Mouse (Mus musculus): ENCODE results near the gene Sncb. TPM values are rescaled to one million over a fixed set of nuclear protein-coding genes. Genes with fewer than 3 reads are reported as not detected.
A peak's percentile ranks its signal among the peaks of the same experiment; 100 is the strongest.

Gene Sncb
- polyA plus RNA-seq, 1 experiment from 2014 or later, result 95.2 TPM

DNA sequence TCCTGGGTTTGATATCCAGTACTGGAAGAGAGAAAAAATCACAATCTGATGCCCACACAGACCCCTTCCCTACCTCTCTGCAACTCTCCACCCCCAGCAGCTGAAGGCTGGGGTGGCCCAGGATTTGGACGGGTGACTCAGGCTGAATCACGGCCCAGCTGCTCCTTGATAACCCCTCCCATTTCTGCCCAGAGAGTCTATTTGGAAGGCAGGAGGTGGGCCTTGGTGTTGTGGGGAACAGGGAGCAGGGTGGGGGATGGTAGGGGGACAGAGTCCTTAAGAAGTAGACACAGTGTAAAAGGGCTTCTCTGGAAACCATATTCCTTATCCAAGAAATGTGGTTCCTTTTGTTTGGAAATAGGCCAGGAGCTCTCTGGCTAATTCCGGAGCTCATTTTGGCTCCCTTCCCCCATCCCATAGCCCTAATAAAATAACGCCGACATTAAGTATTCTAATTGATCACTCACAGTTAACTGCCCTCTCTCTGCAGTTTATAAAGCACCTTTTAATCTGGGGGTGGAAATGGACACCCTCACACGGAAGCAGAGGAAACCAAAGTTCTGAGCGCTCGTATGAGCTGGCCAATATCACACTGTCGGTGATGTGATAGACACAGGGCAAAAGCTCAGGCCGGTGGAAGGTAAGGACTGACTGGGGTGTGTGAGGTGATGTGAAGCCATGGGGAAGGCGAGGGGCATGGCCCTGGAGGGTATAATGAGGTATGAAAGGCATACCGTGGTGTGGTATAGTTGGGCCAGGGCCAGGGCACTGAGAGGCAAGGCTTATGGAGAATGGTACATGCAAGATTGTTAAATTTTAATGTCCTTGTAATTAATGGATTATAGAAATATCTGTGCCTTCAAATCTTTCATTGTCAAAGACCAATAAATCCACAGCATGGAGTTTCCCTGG is 12.0 kb downstream of the Sncb start:
- no peak overlapping the region for H3K4me2 ChIP-seq
- H3K4me1 ChIP-seq (replicated peaks), result peaks cover 65% of the 10 kb centered on the region
- H3K27me3 ChIP-seq, result no peaks in the 10 kb centered on the region
- 38% methylated on average over 12 of the region's 12 CpGs for WGBS
- H3K9ac ChIP-seq, result no peak overlapping the region
- no peaks in the 10 kb centered on the region for H3K9me3 ChIP-seq
- H3K27ac ChIP-seq (replicated peaks), result peak overlapping the region; percentile 61; the same call in 1 of the 2 replicates
- ATAC-seq (ENCODE audit: low FRiP score, low read depth), result no peak
- H3K36me3 ChIP-seq, result no peaks in the 10 kb centered on the region
- no peak overlapping the region for H3K4me3 ChIP-seq

DNA sequence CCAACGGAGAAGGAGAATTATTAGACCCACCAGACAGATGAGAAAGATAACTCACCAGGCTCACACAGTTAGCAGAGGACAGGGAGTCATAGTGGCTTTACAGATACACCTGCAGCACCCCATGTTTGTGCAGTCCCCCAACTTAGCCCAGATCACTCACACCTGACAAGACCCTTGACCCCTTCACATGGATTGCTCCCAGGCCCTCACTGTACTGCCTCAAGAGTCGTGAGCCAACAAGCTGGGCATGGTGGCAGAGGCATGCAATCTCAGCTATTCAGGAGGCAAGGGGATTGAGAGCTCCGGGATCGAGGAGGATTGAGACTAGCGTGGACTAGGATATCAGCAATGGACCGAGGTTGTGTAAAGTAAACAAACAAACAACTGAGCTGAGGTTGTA is 12.7 kb downstream of the Sncb start:
- Histone ChIP-seq H3K27me3 (no peaks in the 10 kb centered on the region), H3K9ac (no peak overlapping the region), H3K27ac (replicated peaks) (no peak overlapping the region), H3K4me1 (replicated peaks) (peaks cover 60% of the 10 kb centered on the region), H3K36me3 (no peaks in the 10 kb centered on the region), H3K4me2 (no peak overlapping the region), H3K9me3 (no peaks in the 10 kb centered on the region), H3K4me3 (no peak overlapping the region)
- no peak for ATAC-seq (ENCODE audit: low FRiP score, low read depth)
- WGBS, result 71% methylated on average over 6 of the region's 6 CpGs

GRCm38 (mm10) chr13:54752656-54753055 is 13.7 kb downstream of the Sncb start:
- WGBS, result 57% methylated on average over 10 of the region's 10 CpGs

GRCm38 (mm10) chr13:54750699-54751098 is 15.7 kb downstream of the Sncb start:
- Histone ChIP-seq H3K4me3 (no peak overlapping the region; the same call in 1 of the 2 replicates), H3K4me2 (peak overlapping the region; percentile 84; the same call in 1 of the 2 replicates), H3K27ac (replicated peaks) (no peak overlapping the region), H3K9me3 (no peaks in the 10 kb centered on the region), H3K9ac (no peak overlapping the region), H3K27me3 (no peaks in the 10 kb centered on the region), H3K4me1 (replicated peaks) (peaks cover 68% of the 10 kb centered on the region), H3K36me3 (no peaks in the 10 kb centered on the region)
- 7% methylated on average over 8 of the region's 8 CpGs for WGBS
- ATAC-seq (ENCODE audit: low FRiP score, low read depth), result no peak

More at GRCm38 (mm10) chr13:54752656-54753055, 13.7 kb downstream of the Sncb start:
- no peak for ATAC-seq (ENCODE audit: low FRiP score, low read depth)
- Histone ChIP-seq H3K27me3 (no peaks in the 10 kb centered on the region), H3K27ac (replicated peaks) (no peak overlapping the region), H3K9ac (no peak overlapping the region), H3K4me1 (replicated peaks) (peaks cover 67% of the 10 kb centered on the region), H3K9me3 (no peaks in the 10 kb centered on the region), H3K4me3 (no peak overlapping the region), H3K4me2 (no peak overlapping the region), H3K36me3 (no peaks in the 10 kb centered on the region)

DNA sequence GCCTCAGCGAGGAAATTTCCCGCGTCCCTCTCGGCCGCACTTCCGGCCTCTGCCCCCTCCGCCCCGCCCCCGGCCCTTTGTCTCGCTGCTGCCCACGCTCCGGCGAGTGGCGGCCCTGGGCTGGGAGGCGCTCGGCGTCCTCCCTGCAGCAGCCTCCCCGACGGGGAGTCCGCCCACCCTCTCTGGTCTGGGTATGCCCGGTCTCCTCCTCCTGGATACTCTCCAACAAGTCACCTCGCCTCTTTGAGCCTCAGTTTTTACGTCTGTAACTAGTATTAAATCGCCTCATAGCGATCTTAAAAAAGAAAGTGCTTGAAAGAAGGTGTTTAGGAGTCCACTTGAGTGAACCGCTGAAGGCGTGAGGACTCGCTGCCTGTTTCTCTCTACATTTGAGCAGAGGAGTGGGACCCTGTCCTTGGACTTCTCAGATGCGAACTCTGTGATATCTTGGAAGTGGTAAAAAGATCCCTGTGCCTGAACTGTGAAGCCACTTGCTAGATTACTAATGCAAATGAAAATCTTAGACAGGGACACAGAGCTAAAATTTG is 16.5 kb downstream of the Sncb start, which contains the start of gene Gprin1:
Gprin1 (minus strand) TSS at position 11 of the 548 bp plus-strand sequence.
- H3K4me1 ChIP-seq (replicated peaks), result peaks cover 68% of the 10 kb centered on the region
- H3K36me3 ChIP-seq, result peaks cover 2% of the 10 kb centered on the region; the same call in 1 of the 2 replicates
- ATAC-seq (ENCODE audit: low FRiP score, low read depth), result peak; percentile 69; the same call in 1 of the 2 replicates
- peak within 1 kb of the TSS; percentile 63 for H3K4me3 ChIP-seq
- 2% methylated on average over 29 of the region's 29 CpGs for WGBS
- peak within 1 kb of the TSS; percentile 95 for H3K27ac ChIP-seq (replicated peaks)
- H3K27me3 ChIP-seq, result no peaks in the 10 kb centered on the region
- no peaks in the 10 kb centered on the region for H3K9me3 ChIP-seq
- peak within 1 kb of the TSS; percentile 84 for H3K4me2 ChIP-seq
- peak within 1 kb of the TSS; percentile 70 for H3K9ac ChIP-seq

DNA sequence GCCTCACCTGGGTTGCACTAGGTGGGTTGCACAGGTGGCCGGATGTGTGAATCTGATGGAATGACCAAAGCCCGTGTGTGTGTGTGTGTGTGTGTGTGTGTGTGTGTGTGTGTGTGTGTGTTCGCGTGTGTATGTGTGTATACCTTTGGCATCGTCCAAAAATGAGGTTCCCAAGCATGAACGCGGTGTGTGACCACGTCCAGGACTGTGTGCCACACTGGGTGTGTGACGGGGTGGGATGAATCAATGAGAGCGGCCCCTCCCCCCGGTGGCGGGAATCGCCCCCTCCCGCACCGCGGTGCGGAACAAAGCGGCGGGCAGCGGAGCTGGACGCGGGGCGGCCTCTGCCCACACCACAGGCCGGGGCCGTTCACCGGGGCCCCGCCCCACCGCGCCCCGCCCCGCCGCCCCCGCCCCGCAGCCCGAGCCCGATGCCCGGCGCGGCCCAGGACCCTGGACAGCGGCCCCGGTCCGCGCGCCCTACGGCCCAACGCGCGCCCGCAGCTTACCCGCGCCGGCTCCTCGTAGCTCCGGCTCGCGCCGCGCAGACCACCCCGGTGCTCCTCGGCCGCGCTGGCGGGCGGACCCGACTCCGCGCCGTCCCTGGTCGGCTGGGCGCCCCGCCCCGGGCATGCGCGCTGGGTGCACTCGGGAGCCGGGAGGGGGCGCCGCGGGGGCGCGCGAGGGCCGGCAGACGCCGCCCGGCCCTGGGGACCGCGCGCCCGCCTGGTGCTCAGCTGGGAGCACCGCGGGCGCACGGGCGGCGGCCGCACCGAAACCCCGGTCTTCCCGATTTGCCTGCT is 17.1 kb downstream of the Sncb start:
- H3K36me3 ChIP-seq, result peaks cover 3% of the 10 kb centered on the region; the same call in 1 of the 2 replicates
- peak overlapping the region; percentile 84 for H3K4me2 ChIP-seq
- ATAC-seq (ENCODE audit: low FRiP score, low read depth), result peak; percentile 86
- H3K4me3 ChIP-seq, result peak overlapping the region; percentile 63
- H3K9me3 ChIP-seq, result no peaks in the 10 kb centered on the region
- H3K4me1 ChIP-seq (replicated peaks), result peaks cover 65% of the 10 kb centered on the region
- WGBS, result 2% methylated on average over 35 of the region's 100 CpGs
- H3K9ac ChIP-seq, result peak overlapping the region; percentile 70
- H3K27ac ChIP-seq (replicated peaks), result peak overlapping the region; percentile 95
- no peaks in the 10 kb centered on the region for H3K27me3 ChIP-seq

GRCm38 (mm10) chr13:54748721-54749060 is 17.7 kb downstream of the Sncb start:
- ATAC-seq (ENCODE audit: low FRiP score, low read depth), result peak; percentile 36; the same call in 1 of the 2 replicates
- H3K36me3 ChIP-seq, result peaks cover 3% of the 10 kb centered on the region; the same call in 1 of the 2 replicates
- H3K4me3 ChIP-seq, result peak overlapping the region; percentile 63
- H3K9ac ChIP-seq, result peak overlapping the region; percentile 70
- H3K4me2 ChIP-seq, result peak overlapping the region; percentile 84
- 22% methylated on average over 10 of the region's 10 CpGs for whole genome bisulfite sequencing
- peak overlapping the region; percentile 95 for H3K27ac ChIP-seq (replicated peaks)
- H3K9me3 ChIP-seq, result no peaks in the 10 kb centered on the region
- H3K4me1 ChIP-seq (replicated peaks), result peaks cover 60% of the 10 kb centered on the region
- H3K27me3 ChIP-seq, result no peaks in the 10 kb centered on the region

DNA sequence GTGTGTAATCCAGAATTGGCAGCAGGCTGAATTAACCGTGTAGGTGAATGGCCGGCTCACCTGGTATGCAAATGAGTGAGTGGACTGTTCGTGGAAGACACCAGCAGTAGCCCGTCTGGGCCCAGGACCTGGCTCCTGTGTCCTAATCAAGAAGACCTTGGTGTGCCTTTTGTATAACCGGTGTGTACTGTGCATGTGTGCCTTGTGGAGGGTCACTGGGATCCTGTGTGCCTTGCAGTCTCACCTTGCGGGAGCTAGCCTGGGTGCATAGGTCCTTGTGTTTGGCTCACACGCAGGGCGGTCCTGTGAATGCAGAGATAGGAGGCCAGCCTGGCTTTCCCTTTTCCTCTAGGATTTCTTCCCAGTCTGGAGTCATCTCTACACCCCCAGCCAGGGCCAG is 18.2 kb downstream of the Sncb start:
- peak overlapping the region; percentile 84 for H3K4me2 ChIP-seq
- peak overlapping the region; percentile 70 for H3K9ac ChIP-seq
- 75% methylated on average over 8 of the region's 8 CpGs for WGBS
- no peaks in the 10 kb centered on the region for H3K27me3 ChIP-seq
- no peak for ATAC-seq (ENCODE audit: low FRiP score, low read depth)
- H3K4me3 ChIP-seq, result peak overlapping the region; percentile 63
- peaks cover 60% of the 10 kb centered on the region for H3K4me1 ChIP-seq (replicated peaks)
- H3K27ac ChIP-seq (replicated peaks), result peak overlapping the region; percentile 95
- no peaks in the 10 kb centered on the region for H3K9me3 ChIP-seq
- peaks cover 3% of the 10 kb centered on the region; the same call in 1 of the 2 replicates for H3K36me3 ChIP-seq

DNA sequence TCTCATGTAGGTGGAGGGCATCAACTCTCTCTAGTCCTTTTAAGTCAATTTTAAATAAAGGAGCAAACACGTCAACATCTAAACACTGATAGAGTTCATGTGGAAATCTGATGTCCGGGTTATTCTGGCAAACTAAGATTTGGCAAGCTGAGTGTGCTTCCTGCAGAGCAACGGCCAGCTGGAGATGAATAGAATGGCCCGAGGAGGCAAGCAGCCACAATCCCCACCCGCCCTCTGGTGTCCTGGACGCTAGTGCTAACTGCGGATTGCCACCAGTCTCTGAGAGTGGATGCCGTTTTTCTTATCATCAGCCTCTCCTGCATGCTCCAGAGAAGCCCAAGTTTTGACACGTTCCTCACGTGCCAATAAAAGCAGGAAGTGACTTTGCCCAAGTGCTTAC is 19.5 kb downstream of the Sncb start:
- Histone ChIP-seq H3K36me3 (peaks cover 3% of the 10 kb centered on the region; the same call in 1 of the 2 replicates), H3K4me1 (replicated peaks) (peaks cover 60% of the 10 kb centered on the region), H3K27ac (replicated peaks) (no peak overlapping the region), H3K9ac (no peak overlapping the region), H3K4me2 (peak overlapping the region; percentile 84), H3K27me3 (no peaks in the 10 kb centered on the region), H3K4me3 (peak overlapping the region; percentile 63), H3K9me3 (no peaks in the 10 kb centered on the region)
- WGBS, result 32% methylated on average over 10 of the region's 10 CpGs
- ATAC-seq (ENCODE audit: low FRiP score, low read depth), result no peak

GRCm38 (mm10) chr13:54746110-54746509 is 20.3 kb downstream of the Sncb start:
- Histone ChIP-seq H3K27me3 (no peaks in the 10 kb centered on the region), H3K9me3 (no peaks in the 10 kb centered on the region), H3K9ac (no peak overlapping the region), H3K4me2 (peak overlapping the region; percentile 84), H3K4me3 (no peak overlapping the region), H3K27ac (replicated peaks) (no peak overlapping the region), H3K4me1 (replicated peaks) (peaks cover 60% of the 10 kb centered on the region), H3K36me3 (peaks cover 7% of the 10 kb centered on the region)
- 44% methylated on average over 6 of the region's 6 CpGs for WGBS
- no peak for ATAC-seq (ENCODE audit: low FRiP score, low read depth)

- Histone ChIP-seq H3K9me3 (no peaks in the 10 kb centered on the region), H3K4me2 (peak overlapping the region; percentile 47), H3K9ac (no peak overlapping the region), H3K27me3 (peaks cover 15% of the 10 kb centered on the region; the same call in 1 of the 2 replicates), H3K4me1 (replicated peaks) (peaks cover 22% of the 10 kb centered on the region), H3K4me3 (peak overlapping the region; percentile 2; the same call in 1 of the 2 replicates), H3K27ac (replicated peaks) (no peak overlapping the region), H3K36me3 (peaks cover 28% of the 10 kb centered on the region)
- ATAC-seq (ENCODE audit: low FRiP score, low read depth), result no peak
- 5% methylated on average over 29 of the region's 34 CpGs for WGBS
Observed at GRCm38 (mm10) chr13:54738213-54738601, 28.2 kb downstream of the Sncb start.

Data from hindbrain, embryonic 15.5 days (tissue).